Mouse (Mus musculus) ES-CJ7 (cell line): Measurements from ENCODE around the gene Ric3.
"Not testable (repeated sequence)": the region's sequence is repeated elsewhere in the genome, so short reads cannot be mapped to it uniquely, and the experiment has no call there.

ENCODE experiments used
- DNase-seq: peaks from one replicate; pipeline ENCODE4 v3.0.0; 2011; ENCODE audit warnings: low read depth, low spot score

The Ric3 gene

DNA sequence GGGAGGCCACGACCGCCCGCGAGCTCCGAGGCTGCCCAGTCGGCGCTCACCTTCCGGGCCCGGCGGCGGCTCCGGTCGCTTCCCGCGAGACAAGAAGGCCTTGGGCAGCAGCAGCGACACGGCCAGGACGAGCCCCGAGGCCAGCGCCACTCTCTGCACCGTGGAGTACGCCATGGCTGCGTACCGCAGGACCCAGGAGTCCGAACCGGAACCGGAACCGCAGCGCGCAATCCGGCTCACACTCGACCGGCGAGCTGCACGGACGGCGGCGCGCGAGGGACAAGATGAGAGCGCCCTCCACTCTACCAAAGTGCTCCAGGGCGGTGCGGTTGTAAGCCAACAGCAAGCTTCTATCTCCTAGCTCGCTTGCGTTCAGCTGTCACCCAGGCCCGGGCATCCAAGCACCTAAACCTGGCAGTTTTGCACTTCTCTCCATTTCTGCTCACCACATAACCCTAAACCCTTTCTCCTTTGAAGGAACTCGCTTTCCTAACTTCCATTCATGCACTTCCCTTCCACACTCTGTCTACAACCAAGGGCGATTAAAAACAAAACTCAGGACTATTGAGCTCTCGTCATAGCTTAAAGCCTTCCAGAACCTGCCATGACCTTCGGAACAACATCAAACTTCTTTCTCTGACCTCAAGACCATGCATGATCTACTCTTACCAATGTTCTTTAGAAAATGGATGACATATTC lies at the start of gene Ric3:
Gene Ric3, minus strand, starts transcription at position 219 of the 700 bp plus-strand sequence.
- peak; percentile 64 for DNase-seq

DNA sequence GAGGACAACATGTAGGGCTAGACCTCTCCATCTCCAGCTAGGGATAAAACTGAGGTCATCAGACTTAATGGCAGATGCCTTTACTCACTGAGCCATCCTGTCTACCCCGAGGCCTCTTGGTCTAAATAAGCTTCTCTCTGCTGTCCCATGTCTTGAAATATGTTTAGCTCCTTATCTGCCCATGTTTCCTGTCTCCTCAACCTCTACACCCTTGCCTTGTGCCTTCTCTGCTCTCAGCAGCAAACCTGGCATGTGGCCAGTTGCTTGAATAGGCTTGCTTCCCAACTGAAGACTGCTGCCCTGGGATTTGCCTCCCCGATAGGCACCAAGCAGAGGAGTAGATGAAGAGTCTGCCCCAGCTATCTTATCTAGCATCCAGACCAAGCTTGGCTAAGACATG lies 48.4 kb upstream of the Ric3 start:
- DNase-seq: no peak

DNA sequence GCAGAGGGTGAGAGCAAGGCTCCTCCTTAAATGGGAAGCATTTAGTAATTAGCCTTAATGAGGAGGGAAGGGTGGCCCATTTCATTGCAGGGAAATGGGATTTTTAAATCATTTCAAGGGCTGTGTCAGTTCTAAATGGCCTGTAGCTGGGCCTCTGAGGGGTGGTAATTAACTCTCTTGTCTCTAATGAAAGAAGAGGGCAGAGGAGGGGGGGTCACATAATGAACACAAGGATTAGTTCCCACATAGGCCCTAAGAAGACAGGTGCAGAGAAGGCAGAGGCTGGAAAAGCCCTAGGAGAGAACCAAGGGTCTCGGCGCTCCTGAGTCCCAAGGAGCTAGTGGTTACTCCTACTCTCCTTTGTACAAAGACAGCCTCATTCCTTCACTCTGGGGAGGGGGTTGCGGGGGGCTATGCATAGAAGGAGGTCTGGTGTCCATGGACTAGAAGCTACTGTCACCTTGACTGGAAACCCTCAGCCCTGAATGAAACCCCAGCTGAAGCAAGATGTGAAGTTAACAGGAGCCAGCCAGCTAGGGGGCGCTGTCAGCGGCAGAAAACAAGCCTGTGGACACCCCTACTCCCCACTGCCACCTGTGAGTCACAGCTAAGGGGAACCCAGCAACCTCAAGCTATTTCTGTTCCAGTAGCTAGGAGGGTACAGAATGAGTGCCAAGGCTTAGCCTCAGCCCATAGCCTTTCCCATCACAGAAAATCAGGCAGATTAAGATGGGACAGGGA lies 47.0 kb upstream of the Ric3 start:
- DNase-seq: no peak

DNA sequence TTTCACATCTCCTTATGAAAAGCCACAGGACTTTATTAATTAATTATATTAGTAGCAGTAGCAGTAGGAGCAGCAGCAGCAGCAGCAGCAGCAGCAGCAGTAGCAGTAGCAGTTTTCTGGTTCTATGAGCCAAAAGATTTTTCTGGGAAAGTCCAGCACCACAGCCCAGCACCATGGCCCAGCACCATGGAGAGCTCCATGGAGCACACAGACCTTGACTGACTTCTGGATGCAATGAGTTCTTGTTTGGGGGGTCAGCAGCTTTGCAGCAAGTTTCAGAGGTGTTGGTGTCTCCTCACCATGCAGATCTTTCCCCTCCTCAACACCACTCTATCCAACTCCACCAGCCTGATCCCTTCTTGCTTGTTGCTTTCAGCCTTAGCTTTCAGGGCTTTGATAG lies 46.3 kb upstream of the Ric3 start:
- peak; percentile 25 for DNase-seq

DNA sequence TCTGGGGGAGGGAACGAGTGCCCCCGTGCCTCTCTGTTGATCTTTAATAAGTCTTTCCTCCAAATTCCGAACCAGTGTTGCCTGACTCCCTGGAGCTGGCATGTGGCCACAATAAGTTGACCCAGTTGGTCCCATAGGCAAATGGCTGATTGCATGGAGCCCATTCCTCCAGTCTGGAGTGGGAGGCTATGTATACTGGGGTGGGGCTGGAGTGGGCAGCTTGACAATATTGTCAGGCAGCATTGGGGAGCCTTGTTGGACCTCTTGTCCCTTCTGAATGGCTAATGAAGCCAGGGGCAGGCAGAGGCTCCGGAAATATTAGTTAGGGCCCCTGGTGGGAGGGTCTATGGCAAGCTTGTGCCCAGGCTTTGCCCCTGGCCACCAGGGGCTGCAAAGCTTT lies 32.8 kb upstream of the Ric3 start:
- no peak for DNase-seq

DNA sequence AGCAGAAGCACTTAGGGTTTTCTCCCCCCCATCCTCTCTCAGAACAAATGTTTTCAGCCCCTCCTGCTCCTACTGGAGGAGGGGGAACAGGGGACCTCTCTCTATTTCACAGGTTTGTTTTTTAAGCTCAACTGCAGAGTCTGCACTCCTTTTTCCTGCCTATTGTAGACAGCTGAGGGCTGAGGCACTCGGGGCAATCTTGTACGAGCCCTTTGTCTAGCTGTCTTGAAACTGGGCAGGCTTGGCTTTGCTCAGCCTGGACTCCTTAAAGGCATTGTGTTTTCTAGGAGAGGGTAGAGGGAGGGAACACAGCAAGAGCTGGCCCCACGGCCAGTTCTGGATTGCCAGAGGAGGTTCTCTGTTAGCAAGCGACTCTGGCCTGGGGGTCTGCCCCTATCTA lies 32.4 kb upstream of the Ric3 start:
- DNase-seq: not testable (repeated sequence)

DNA sequence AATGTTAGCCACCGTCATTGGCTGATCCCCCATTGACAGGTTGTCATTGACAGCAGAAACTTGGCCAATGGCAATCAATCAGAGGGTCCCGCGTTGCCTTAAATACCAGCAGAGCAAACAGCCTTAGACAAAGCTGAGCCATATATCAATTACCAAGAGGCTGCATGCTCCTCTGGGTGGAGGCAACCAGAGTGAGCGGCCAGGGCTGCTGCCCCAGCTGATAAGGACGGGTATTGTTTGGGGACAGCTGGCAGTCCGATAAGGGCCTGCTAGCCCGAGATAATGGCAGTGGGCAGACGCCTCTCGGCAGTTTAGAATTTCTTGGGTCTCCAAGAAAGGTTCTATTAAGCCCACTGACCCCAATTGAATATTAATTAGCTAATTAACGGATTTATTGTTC lies 31.8 kb upstream of the Ric3 start:
- DNase-seq: no peak

DNA sequence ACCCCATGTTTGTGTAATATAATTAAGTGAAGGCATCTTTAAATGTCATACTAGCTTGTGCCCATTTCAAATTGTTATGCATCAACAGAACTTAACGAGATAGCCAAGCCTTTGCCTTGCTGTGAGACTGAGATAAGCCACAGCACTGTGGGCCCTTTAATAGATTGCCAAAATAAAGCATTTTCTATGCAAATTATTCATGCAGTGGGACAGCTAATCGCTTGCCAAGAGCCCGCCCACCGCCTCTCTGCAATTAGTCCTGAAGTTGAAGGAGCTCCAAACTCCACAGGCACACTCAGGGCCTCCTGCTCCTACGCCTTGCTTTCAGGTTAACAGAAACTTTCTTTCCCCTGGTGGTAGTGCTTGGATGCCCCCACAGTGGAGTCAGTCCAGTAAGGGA lies 27.9 kb upstream of the Ric3 start:
- DNase-seq: no peak

DNA sequence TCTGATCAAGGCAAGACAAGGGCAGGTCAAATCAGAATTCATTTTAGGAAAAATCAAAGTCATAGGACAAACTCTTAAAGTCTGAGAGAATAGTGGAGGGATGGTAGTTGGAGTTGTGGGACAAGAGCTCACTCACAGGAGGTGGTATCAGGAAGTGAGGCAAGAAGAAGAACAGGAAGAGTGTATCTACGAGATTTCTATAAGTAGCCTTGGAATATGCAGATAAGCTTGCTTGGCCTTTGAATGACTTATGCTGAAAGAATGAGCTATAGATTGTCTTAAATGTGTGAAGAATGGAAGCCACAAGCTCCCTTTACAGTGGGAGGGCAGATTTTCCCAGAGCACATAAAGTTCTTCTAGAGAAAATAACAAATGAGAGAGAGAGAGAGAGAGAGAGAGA lies 21.8 kb upstream of the Ric3 start:
- no peak for DNase-seq

DNA sequence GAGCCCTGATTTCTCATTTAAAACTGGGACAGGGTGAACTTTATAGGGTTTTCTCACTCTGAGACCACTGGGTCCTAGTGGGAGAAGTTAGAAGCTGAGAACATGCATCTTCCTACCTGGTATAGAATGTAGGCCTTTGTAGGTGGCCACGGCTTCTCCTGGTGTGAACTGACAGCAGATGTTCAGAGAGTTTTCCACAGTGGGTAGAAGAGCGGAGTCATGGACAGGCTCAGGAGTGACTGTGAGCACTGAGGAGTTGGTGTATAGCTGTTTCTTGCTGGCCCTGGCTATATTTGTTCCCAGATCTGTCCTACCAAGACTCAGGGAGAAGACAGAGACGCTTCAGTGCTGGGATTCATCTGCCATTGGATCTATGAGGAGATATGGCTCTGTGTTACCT lies 18.0 kb upstream of the Ric3 start:
- DNase-seq: no peak

DNA sequence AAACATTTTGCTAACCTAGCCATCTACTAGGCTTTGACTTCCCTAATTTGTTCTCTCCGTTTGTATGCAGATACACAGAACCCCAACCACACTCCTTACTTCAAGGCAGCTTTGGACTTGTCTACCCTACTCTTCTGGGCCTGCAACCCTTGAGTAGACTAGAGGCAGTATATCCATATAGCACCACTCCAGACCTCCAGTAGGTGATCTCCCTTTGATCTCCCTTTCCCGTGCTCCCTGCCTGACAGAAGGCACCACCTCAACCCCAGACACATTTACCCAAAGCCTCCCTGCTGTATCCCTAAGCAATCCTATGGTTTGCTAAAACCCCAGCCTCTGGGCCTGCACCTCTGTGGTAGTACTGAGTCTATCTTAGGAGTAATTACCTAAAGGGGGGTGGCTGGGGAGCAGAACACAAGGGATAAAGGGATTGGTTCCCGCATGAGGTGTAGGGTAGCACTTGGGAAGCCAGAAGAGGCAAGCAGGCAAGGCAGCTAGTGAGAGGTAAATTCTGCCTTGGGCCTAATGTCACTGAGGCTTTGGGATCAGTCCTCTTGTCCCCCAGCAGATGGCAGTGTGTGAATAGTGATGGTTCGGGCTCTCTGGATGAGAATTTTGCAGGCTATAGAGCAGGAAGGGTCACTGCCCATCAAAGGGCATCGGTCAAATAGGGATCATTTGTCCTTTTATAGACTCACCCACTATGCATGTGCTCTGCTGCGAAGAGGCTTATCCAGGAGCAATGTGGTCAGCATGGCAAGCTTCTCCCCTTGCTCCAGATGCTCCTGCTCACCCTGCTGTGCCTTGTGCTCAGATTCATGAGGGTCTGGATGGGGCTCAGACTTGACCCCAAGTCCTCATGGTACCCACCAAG lies 15.3 kb upstream of the Ric3 start:
- DNase-seq: peak; percentile 48

DNA sequence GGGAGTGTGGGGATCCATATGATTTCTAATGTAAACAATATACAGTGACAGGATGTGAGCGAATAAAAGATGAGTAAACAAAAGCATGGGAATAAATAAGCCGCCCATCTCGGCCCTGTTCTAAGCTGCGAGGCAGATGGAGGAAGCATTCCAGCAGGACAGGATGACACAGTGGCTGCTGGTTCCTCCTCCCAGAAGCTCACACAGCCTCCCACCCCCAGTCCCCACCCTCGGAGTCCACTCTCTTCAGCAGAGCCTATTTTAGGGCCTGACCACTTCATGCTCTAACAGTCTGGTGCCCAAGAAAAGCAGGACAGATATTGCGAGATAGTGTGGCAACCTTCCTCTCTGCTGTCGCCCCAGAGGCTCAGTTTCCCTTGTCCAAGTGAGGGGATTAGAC lies 14.1 kb upstream of the Ric3 start:
- DNase-seq: no peak

DNA sequence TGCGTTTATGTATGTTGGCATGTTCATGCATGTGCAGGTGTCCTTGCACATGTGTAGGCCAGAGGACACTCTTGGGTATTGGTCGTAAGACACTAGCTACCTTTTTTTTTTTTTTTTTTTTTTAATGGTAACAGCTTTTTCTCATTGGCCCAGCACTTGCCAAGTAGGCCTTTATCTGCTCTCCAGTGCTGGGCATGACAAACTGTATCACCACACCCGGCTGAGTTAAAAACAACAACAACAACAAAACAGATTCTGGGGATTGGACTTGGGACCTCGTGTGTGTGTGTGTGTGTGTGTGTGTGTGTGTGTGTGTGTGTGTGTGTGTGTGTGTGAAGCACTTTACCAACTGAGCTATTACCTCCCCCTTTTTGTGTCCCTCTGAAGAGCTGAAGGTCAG lies 13.5 kb upstream of the Ric3 start:
- DNase-seq: no peak

DNA sequence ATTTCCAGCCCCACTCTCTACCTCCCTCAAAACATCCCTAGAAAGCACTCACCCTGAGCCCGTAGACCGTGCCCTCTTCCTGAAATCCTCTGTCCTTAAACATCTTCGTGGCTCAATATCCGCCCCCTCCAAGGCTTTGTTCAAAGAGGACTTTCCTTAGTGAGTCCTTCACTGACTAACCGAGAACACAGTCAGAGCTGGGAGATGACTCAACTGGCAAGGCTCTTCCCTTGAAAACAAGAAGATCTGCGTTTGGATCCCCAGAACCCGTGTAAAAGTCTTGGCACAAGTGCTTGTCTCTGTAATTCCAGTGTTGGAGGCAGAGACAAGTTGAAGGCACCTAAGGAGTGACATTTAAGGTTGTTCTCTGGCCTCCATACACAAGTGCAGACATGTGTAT lies 11.2 kb upstream of the Ric3 start:
- DNase-seq: no peak

DNA sequence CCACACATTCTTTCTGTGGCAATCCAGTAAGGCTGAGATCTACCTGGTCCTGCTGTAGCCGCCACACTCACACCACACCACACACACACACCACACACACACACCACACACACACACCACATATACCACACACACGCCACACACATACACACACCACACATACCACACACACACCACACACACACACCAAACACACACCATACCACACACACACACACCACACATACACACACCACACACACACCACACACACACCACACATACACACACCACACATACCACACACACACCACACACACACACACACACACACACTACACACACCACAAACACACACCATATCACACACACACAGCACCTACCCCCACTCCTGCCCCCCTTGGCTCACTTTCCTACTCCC lies 8.2 kb upstream of the Ric3 start:
- not testable (repeated sequence) for DNase-seq

DNA sequence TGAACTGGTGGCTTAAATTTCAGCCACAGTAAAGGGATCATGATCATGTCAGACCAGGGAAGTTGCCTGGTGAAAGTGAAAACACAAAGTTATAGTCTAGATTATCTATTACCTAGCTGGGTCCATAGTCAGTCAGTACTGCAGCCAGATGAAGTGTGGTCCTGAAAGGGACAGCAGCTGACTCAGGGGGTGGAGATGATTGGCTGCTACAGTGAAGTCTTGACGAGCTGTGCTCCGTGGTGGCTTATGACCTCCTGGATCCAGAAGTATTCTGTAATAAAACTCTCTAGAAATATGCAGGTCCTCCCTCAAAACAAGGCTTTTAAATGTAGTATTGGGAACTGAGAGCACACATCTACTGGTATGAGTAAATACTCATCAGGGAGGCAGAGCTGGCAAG lies 3.8 kb upstream of the Ric3 start:
- DNase-seq: no peak

DNA sequence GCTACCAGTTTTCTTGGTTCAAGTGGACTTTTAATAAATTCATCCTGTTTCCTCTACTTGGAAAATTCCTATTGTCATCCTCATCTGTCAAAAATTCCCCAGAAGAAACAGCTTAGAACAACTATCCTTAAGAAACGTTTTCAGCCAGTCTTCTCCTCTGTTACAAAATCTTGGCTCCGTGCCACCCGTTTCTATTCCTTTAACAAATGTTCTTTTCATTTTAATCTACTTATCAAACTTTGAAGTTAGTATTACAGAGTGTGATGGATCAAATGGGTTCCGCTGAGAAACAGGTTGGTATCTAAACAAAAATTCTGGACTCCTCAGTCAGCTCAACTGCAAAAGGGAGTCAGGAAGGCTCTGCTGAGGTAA lies 668 bp upstream of the Ric3 start:
- DNase-seq: no peak

DNA sequence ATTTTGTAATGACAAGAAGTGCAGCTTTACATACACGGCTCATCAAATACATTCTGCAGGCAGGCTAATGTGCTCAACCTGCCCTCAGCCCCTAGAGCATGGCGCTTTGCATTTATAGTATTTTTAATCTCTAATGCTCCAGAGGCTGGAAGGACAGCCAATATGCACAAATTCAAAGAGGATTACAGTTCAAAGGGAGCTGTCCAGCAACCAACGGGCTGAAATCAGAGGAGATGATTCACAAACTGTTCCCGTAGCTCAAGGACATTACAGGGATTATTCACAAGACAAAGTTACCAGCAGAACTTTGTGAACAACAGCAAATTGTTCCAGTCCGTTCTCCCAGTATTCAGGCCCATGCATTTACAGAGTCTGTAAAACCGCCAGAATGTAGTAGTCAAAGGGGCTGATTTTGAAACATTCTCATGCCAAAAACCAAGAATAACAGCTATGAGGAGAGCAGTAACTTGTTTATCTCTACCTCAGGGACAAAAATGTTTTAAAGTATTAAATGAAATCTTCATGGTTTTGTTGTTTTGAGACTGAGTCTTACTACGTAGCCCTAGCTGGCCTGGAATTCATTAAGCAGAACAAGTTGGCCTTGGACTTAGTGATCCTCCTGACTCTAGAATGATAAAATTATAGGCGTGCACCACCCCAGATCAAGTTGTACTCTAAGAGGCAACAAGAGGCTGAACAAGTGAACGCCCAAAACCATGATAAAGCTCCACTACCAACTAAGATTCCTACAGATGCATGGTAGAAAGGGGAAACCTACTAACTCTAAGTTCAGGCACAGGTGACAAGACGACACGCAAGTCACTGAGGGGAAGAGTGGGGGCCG lies 640 bp downstream of the Ric3 start:
- DNase-seq: peak; percentile 37

DNA sequence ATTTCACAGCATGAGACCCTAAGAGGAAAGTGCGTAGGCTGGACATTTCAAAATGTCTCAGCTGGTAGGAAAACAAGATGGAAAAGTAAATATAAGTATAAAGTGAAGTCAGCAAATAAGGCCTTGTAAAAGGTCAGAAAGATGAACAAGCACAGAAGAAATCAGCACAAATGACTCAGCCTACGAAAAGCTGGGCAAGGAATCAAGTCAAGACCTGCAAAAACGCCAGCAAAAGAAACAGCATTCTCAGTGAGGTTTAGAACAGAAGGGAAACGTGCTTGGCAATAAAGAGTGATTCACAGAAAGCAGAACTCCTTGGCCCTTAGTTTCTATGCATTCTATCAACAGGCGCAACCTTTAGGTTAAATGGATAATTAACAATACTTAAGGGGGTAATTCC lies 10.8 kb downstream of the Ric3 start:
- no peak for DNase-seq

DNA sequence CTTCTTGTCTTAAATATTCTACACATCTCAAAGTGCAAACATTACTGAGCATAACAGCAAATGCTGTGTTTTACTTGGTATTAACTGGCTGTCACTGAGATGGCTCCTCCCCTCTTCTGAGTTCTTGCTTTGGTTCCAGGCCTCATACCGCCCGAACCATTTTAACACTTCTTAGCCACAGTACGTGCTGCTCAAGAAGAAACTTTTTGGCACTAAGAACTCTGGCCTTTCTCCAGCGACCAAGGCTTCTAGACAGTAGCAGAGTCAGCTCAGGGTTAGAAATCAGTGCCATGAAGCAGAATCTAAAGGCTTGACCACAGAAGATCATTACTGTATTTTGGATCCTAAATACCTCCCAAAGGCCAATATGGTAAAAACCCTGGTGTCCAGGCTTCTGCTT lies 13.5 kb downstream of the Ric3 start:
- DNase-seq: no peak

DNA sequence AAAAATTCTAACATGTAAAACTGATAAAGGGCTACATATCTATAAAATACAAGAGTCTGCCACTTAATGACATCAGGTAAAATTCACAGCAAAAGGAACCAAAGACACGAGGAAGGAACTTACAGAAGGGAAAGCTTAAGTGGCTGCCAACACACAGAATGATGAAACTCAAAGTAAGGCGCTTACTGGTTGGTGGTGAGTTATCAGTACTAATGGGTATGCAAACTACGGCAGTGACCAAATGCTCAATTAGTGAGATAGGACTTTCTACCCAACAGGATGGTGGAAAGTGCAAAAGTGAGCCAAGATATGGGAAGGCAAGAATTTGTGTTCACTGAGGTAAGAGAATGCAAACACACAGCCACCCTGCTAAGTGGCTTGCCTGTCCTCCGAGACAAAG lies 23.6 kb downstream of the Ric3 start:
- no peak for DNase-seq

DNA sequence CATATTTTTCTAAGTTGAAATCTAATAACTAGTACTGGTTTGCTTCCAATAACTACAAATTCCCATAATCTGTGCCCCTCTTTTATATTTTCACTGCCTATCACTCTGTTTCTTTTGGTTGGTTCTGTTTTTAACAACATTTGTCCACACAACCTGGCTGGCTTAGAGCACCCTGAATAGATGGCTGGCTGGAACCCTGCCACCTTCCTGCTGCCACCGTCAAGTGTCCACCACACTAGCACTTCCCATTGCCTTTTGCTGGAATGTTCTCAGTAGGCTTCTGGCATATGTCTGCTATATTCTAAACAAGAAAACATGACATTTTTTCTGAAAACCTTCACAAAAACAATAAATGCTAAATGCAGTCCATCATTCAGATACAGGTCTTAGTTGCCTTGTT lies 32.3 kb downstream of the Ric3 start:
- no peak for DNase-seq
